Comparison of ENCODE assay signal across 8 mouse cellular contexts in genomic region chr16:84559569-84560278, GRCm38 (mm10). TPM values are rescaled to one million over a fixed set of nuclear protein-coding genes. Genes with fewer than 3 reads are reported as not detected.
A peak's percentile ranks its signal among the peaks of the same experiment; 100 is the strongest.
DNase-seq lines count a peak whose midpoint lies in the region; ATAC-seq and TF ChIP-seq lines count a peak whose summit lies in the region.

No protein-coding gene starts in this region.

- ATAC-seq in cerebellum, adult (ENCODE audit: insufficient number of reproducible peaks, low FRiP score, low TSS enrichment): no peak
- no peak for ATAC-seq in liver, embryonic 12.5 days
- ATAC-seq in megakaryocyte, adult 5-6 weeks (ENCODE audit: poor library complexity, severe bottlenecking): peak; percentile 74
- ATAC-seq in intestine, embryonic 16.5 days: no peak

- 25% methylated on average over 9 of the region's 9 CpGs for WGBS in liver, adult 2 months
- WGBS in liver, embryonic 12.5 days (ENCODE audit: insufficient replicate concordance): 30% methylated on average over 9 of the region's 9 CpGs
- WGBS in intestine, embryonic 16.5 days: 31% methylated on average over 9 of the region's 9 CpGs

- peak; percentile 47 for TF ChIP-seq CTCF in liver, adult 2 months (IDR thresholded peaks at IDR 0.05; ENCODE audit: low read depth, low read length)

- peak; percentile 10 for DNase-seq in cerebellum, adult 8-10 months
- no peak for DNase-seq in liver, adult 2 months (ENCODE audit: extremely low read depth, low read depth, low spot score)
- DNase-seq in c-Kit-positive CD71-positive TER-119-negative erythroid progenitor cells, embryonic 14.5 days (ENCODE audit: low read depth): peak; percentile 13
- no peak for DNase-seq in urinary bladder, adult 18-20 months (ENCODE audit: low spot score in 2 of 2)

- H3K4me1 ChIP-seq in liver, adult 2 months (ENCODE audit: control insufficient read depth, insufficient read depth, low read length): no peaks in the 10 kb centered on the region
- no peaks in the 10 kb centered on the region for H3K4me1 ChIP-seq in liver, embryonic 12.5 days
- H3K4me1 ChIP-seq in intestine, embryonic 16.5 days (ENCODE audit: control insufficient read depth, insufficient read depth, low read length): no peaks in the 10 kb centered on the region

- no peaks in the 10 kb centered on the region for H3K27me3 ChIP-seq in liver, adult 2 months (ENCODE audit: control insufficient read depth, insufficient read depth, low read length)
- H3K27me3 ChIP-seq in liver, embryonic 12.5 days (replicated peaks): no peaks in the 10 kb centered on the region
- no peaks in the 10 kb centered on the region for H3K27me3 ChIP-seq in intestine, embryonic 16.5 days (replicated peaks; ENCODE audit: control insufficient read depth, insufficient read depth, low read length)

- no peak overlapping the region for H3K4me3 ChIP-seq in liver, adult 2 months (ENCODE audit: insufficient read depth, low read depth, low read length)
- no peak overlapping the region for H3K4me3 ChIP-seq in liver, embryonic 12.5 days
- H3K4me3 ChIP-seq in intestine, embryonic 16.5 days (ENCODE audit: low read length): no peak overlapping the region

- no peaks in the 10 kb centered on the region for H3K36me3 ChIP-seq in liver, adult 2 months (ENCODE audit: control insufficient read depth, insufficient read depth, low read length)
- no peaks in the 10 kb centered on the region for H3K36me3 ChIP-seq in liver, embryonic 12.5 days
- no peaks in the 10 kb centered on the region for H3K36me3 ChIP-seq in intestine, embryonic 16.5 days (ENCODE audit: control insufficient read depth, insufficient read depth, low read length)

- H3K27ac ChIP-seq in liver, adult 2 months (replicated peaks; ENCODE audit: insufficient read depth, low read depth, low read length): no peak overlapping the region
- no peak overlapping the region for H3K27ac ChIP-seq in liver, embryonic 12.5 days
- no peak overlapping the region for H3K27ac ChIP-seq in intestine, embryonic 16.5 days (ENCODE audit: low read length)

- no peaks in the 10 kb centered on the region for H3K79me2 ChIP-seq in liver, adult 2 months (ENCODE audit: control insufficient read depth, insufficient read depth, low read length)

- H3K9me3 ChIP-seq in liver, embryonic 12.5 days (replicated peaks): no peaks in the 10 kb centered on the region
- no peaks in the 10 kb centered on the region for H3K9me3 ChIP-seq in intestine, embryonic 16.5 days (ENCODE audit: control insufficient read depth, low read length)

- H3K9ac ChIP-seq in liver, adult 2 months (ENCODE audit: low read depth, low read length): no peak overlapping the region
- no peak overlapping the region for H3K9ac ChIP-seq in liver, embryonic 12.5 days
- H3K9ac ChIP-seq in intestine, embryonic 16.5 days (ENCODE audit: low read depth, low read length): no peak overlapping the region

- TF ChIP-seq POLR2A in liver, adult 2 months (IDR thresholded peaks at IDR 0.05; ENCODE audit: extremely low read depth, insufficient read depth, low read length): no peak

- no peak overlapping the region for H3K4me2 ChIP-seq in liver, embryonic 12.5 days
- H3K4me2 ChIP-seq in intestine, embryonic 16.5 days (ENCODE audit: low read depth, low read length): no peak overlapping the region

RNA-seq across cellular contexts. Expression of gene A730009L09Rik, which starts 44.8 kb away (rescaled TPM):
- not detected in 2 replicates for total RNA-seq in liver, adult 2 months (2014; rRNA removed)
- not detected in 2 replicates for polyA plus RNA-seq in liver, adult 2 months (2012; rRNA removed)
- polyA plus RNA-seq in liver, embryonic 12.5 days (2016; fragmentation: Nextera tagmentation; extraction: Ambion mirVana): not detected in 2 replicates
- total RNA-seq in megakaryocyte, adult 5-6 weeks (2015): not detected in 2 replicates
- total RNA-seq in megakaryocyte, adult 5-6 weeks (2017): not detected in 2 replicates
- not detected in 2 replicates for polyA plus RNA-seq in intestine, embryonic 16.5 days (2015; fragmentation: Nextera tagmentation; extraction: Ambion mirVana)

Comparison
In these comparisons a context has a peak if more than half of its experiments do, and no peak if none do; other contexts are left out.
1. DNase-seq: peak in cerebellum, adult 8-10 months (single experiment) and c-Kit-positive CD71-positive TER-119-negative erythroid progenitor cells, embryonic 14.5 days (single experiment); none in liver, adult 2 months (single experiment) and urinary bladder, adult 18-20 months (0 of 2).